Mouse (Mus musculus) E14TG2a.4 (cell line): ENCODE measurements around the gene Gm21987.

Experiments used
- CTCF ChIP-seq: conservative IDR thresholded peaks from 2 replicates; pipeline ENCODE4 v1.5.1; 2014; ENCODE audit warnings: low read length
- NANOG ChIP-seq: IDR thresholded peaks from 2 replicates; pipeline ENCODE4 v1.6.1; 2014; ENCODE audit warnings: borderline replicate concordance, low read length, mixed read lengths
- POU5F1 ChIP-seq: IDR thresholded peaks from 2 replicates; pipeline ENCODE4 v1.6.1; 2014; ENCODE audit warnings: low read length, borderline replicate concordance

- TF ChIP-seq CTCF (no peak), NANOG (no peak), POU5F1 (no peak)
Measured at GRCm38 (mm10) chr16:38358256-38358812, 11.5 kb downstream of the Gm21987 start.
